Mouse (Mus musculus) erythroblast, embryonic 14.5 days (primary cell): Measurements from ENCODE around the gene Chchd5.

ENCODE experiments used
- GATA1 ChIP-seq: IDR thresholded peaks from 2 replicates; pipeline ENCODE4 v1.6.1; 2012; ENCODE audit warnings: low read length, inconsistent platforms, mixed read lengths
- TAL1 ChIP-seq: IDR thresholded peaks from 3 replicates; pipeline ENCODE4 v1.6.1; 2012; ENCODE audit warnings: low read length, inconsistent platforms, mixed read lengths

GRCm38 (mm10) chr2:129081097-129081496, 48.4 kb upstream of the Chchd5 start:
- no peak for TF ChIP-seq TAL1
- TF ChIP-seq GATA1: no peak
